Mouse (Mus musculus) midbrain, embryonic 14.5 days (tissue): Measurements from ENCODE around the gene Npsr1. TPM values are rescaled to one million over a fixed set of nuclear protein-coding genes. Genes with fewer than 3 reads are reported as not detected.

Experiments
- ATAC-seq: fragments of 200-750 bp; cut with Nextera tagmentation; 2 replicates; pipeline ENCODE4 v1.8.0; 2017; ENCODE audit warnings: moderate number of reproducible peaks, moderate library complexity; ENCODE audit not compliant: low FRiP score, low TSS enrichment
- DNase-seq: peaks from one replicate; pipeline ENCODE4 v3.0.0-alpha.2; 2015
- H3K27ac ChIP-seq: fragments of 300-500 bp; sonication (generic); replicated peaks from 2 replicates; pipeline ENCODE4 v1.5.1; 2014; ENCODE audit warnings: mild to moderate bottlenecking, low read depth, low read length, moderate library complexity
- H3K27me3 ChIP-seq: fragments of 300-500 bp; sonication (generic); 2 replicates; pipeline ENCODE4 v1.6.1; 2014; ENCODE audit warnings: low read length, control low read depth, mixed read lengths; ENCODE audit not compliant: control insufficient read depth, insufficient read depth
- H3K36me3 ChIP-seq: fragments of 300-500 bp; sonication (generic); 2 replicates; pipeline ENCODE4 v1.6.1; 2014; ENCODE audit warnings: low read length, control low read depth; ENCODE audit not compliant: control insufficient read depth, insufficient read depth
- H3K4me1 ChIP-seq: fragments of 300-500 bp; sonication (generic); 2 replicates; pipeline ENCODE4 v1.6.1; 2014; ENCODE audit warnings: mild to moderate bottlenecking, antibody characterized with exemption, low read length, control low read depth; ENCODE audit not compliant: control insufficient read depth, insufficient read depth
- H3K4me2 ChIP-seq: fragments of 300-500 bp; sonication (generic); 2 replicates; pipeline ENCODE4 v1.6.1; 2014; ENCODE audit warnings: mild to moderate bottlenecking, low read length, moderate library complexity
- H3K4me3 ChIP-seq: fragments of 300-500 bp; sonication (generic); replicated peaks from 2 replicates; pipeline ENCODE4 v1.5.1; 2014; ENCODE audit warnings: low read depth, low read length
- H3K9ac ChIP-seq: fragments of 300-500 bp; sonication (generic); replicated peaks from 2 replicates; pipeline ENCODE4 v1.6.1; 2014; ENCODE audit warnings: mild to moderate bottlenecking, low read length, moderate library complexity
- H3K9me3 ChIP-seq: fragments of 300-500 bp; sonication (generic); 2 replicates; pipeline ENCODE4 v1.6.1; 2016; ENCODE audit warnings: low read length, control low read depth, mixed read lengths; ENCODE audit not compliant: control insufficient read depth
- WGBS: fragments of 180-500 bp; shearing (Covaris S2); extraction: QIAGEN DNeasy Blood & Tissue Kit; methylation state at CpG from one replicate; pipeline ENCODE4 v1.1.7; 2014; 5-methylcytosine and 5-hydroxymethylcytosine counted together
- polyA plus RNA-seq: library from polyadenylated mRNA; unstranded; fragments of >200 nt; fragmentation: Nextera tagmentation; extraction: Ambion mirVana; gene quantifications from 2 replicates; pipeline ENCODE4 v1.2.1, GENCODE M21; 2014

Gene Npsr1
- polyA plus RNA-seq, 1 experiment from 2014 or later, result 0.21 TPM

GRCm38 (mm10) chr9:24133142-24133541, 35.3 kb downstream of the Npsr1 start:
- Histone ChIP-seq H3K4me1 (no peaks in the 10 kb centered on the region), H3K9ac (no peak overlapping the region), H3K4me2 (no peak overlapping the region), H3K27me3 (no peaks in the 10 kb centered on the region), H3K9me3 (no peaks in the 10 kb centered on the region), H3K27ac (no peak overlapping the region), H3K36me3 (no peaks in the 10 kb centered on the region), H3K4me3 (no peak overlapping the region)
- no peak for ATAC-seq
- DNase-seq, result no peak
- WGBS, result 92% methylated on average over 1 of the region's 1 CpGs

GRCm38 (mm10) chr9:24136354-24136753, 38.6 kb downstream of the Npsr1 start:
- H3K4me2 ChIP-seq, result no peak overlapping the region
- ATAC-seq, result no peak
- no peak overlapping the region for H3K27ac ChIP-seq
- no peak overlapping the region for H3K4me3 ChIP-seq
- no peak overlapping the region for H3K9ac ChIP-seq
- no peak for DNase-seq
- no peaks in the 10 kb centered on the region for H3K27me3 ChIP-seq
- no peaks in the 10 kb centered on the region for H3K9me3 ChIP-seq
- H3K4me1 ChIP-seq, result no peaks in the 10 kb centered on the region
- H3K36me3 ChIP-seq, result no peaks in the 10 kb centered on the region

- Histone ChIP-seq H3K36me3 (no peaks in the 10 kb centered on the region), H3K9me3 (no peaks in the 10 kb centered on the region), H3K4me3 (no peak overlapping the region), H3K4me1 (no peaks in the 10 kb centered on the region), H3K9ac (no peak overlapping the region), H3K27ac (no peak overlapping the region), H3K27me3 (no peaks in the 10 kb centered on the region), H3K4me2 (no peak overlapping the region)
- 96% methylated on average over 2 of the region's 2 CpGs for WGBS
- no peak for DNase-seq
- ATAC-seq, result no peak
Measured at GRCm38 (mm10) chr9:24144341-24144740, 46.5 kb downstream of the Npsr1 start.

- 64% methylated on average over 1 of the region's 1 CpGs for WGBS
- no peak overlapping the region for H3K27ac ChIP-seq
- H3K9ac ChIP-seq, result no peak overlapping the region
- DNase-seq (no peak), ATAC-seq (no peak)
- no peaks in the 10 kb centered on the region for H3K9me3 ChIP-seq
- H3K4me3 ChIP-seq, result no peak overlapping the region
- H3K4me2 ChIP-seq, result no peak overlapping the region
- H3K36me3 ChIP-seq, result no peaks in the 10 kb centered on the region
- no peaks in the 10 kb centered on the region for H3K4me1 ChIP-seq
- H3K27me3 ChIP-seq, result no peaks in the 10 kb centered on the region
Measured at GRCm38 (mm10) chr9:24157208-24157607, 59.4 kb downstream of the Npsr1 start.

GRCm38 (mm10) chr9:24160409-24160808, 62.6 kb downstream of the Npsr1 start:
- Histone ChIP-seq H3K9ac (no peak overlapping the region), H3K36me3 (no peaks in the 10 kb centered on the region), H3K4me1 (no peaks in the 10 kb centered on the region), H3K27me3 (no peaks in the 10 kb centered on the region), H3K4me3 (no peak overlapping the region), H3K4me2 (no peak overlapping the region), H3K27ac (no peak overlapping the region), H3K9me3 (no peaks in the 10 kb centered on the region)
- WGBS, result 6% methylated on average over 1 of the region's 1 CpGs
- no peak for DNase-seq
- ATAC-seq, result no peak

- H3K27ac ChIP-seq, result no peak overlapping the region
- no peaks in the 10 kb centered on the region for H3K36me3 ChIP-seq
- H3K9me3 ChIP-seq, result no peaks in the 10 kb centered on the region
- no peak for ATAC-seq
- no peak for DNase-seq
- H3K9ac ChIP-seq, result no peak overlapping the region
- no peak overlapping the region for H3K4me3 ChIP-seq
- no peak overlapping the region for H3K4me2 ChIP-seq
- 80% methylated on average over 1 of the region's 1 CpGs for WGBS
- H3K27me3 ChIP-seq, result no peaks in the 10 kb centered on the region
- no peaks in the 10 kb centered on the region for H3K4me1 ChIP-seq
Measured at GRCm38 (mm10) chr9:24168501-24168900, 70.7 kb downstream of the Npsr1 start.

GRCm38 (mm10) chr9:24170728-24171127, 72.9 kb downstream of the Npsr1 start:
- Histone ChIP-seq H3K27ac (no peak overlapping the region), H3K36me3 (no peaks in the 10 kb centered on the region), H3K4me1 (no peaks in the 10 kb centered on the region), H3K9ac (no peak overlapping the region), H3K27me3 (no peaks in the 10 kb centered on the region), H3K9me3 (no peaks in the 10 kb centered on the region), H3K4me3 (no peak overlapping the region), H3K4me2 (no peak overlapping the region)
- ATAC-seq (no peak), DNase-seq (no peak)
- WGBS, result 90% methylated on average over 1 of the region's 1 CpGs

- no peak overlapping the region for H3K27ac ChIP-seq
- H3K9ac ChIP-seq, result no peak overlapping the region
- WGBS, result 82% methylated on average over 2 of the region's 2 CpGs
- ATAC-seq (no peak), DNase-seq (no peak)
- H3K4me1 ChIP-seq, result no peaks in the 10 kb centered on the region
- no peaks in the 10 kb centered on the region for H3K9me3 ChIP-seq
- no peak overlapping the region for H3K4me3 ChIP-seq
- no peaks in the 10 kb centered on the region for H3K27me3 ChIP-seq
- no peaks in the 10 kb centered on the region for H3K36me3 ChIP-seq
- H3K4me2 ChIP-seq, result no peak overlapping the region
Measured at GRCm38 (mm10) chr9:24178744-24179143, 80.9 kb downstream of the Npsr1 start.

GRCm38 (mm10) chr9:24180926-24181325, 83.1 kb downstream of the Npsr1 start:
- DNase-seq, result no peak
- no peak for ATAC-seq
- no peak overlapping the region for H3K4me3 ChIP-seq
- H3K27me3 ChIP-seq, result no peaks in the 10 kb centered on the region
- no peak overlapping the region for H3K27ac ChIP-seq
- no peaks in the 10 kb centered on the region for H3K4me1 ChIP-seq
- WGBS, result 71% methylated on average over 7 of the region's 7 CpGs
- H3K9ac ChIP-seq, result no peak overlapping the region
- no peak overlapping the region for H3K4me2 ChIP-seq
- no peaks in the 10 kb centered on the region for H3K9me3 ChIP-seq
- no peaks in the 10 kb centered on the region for H3K36me3 ChIP-seq
